In the genomic region with DNA sequence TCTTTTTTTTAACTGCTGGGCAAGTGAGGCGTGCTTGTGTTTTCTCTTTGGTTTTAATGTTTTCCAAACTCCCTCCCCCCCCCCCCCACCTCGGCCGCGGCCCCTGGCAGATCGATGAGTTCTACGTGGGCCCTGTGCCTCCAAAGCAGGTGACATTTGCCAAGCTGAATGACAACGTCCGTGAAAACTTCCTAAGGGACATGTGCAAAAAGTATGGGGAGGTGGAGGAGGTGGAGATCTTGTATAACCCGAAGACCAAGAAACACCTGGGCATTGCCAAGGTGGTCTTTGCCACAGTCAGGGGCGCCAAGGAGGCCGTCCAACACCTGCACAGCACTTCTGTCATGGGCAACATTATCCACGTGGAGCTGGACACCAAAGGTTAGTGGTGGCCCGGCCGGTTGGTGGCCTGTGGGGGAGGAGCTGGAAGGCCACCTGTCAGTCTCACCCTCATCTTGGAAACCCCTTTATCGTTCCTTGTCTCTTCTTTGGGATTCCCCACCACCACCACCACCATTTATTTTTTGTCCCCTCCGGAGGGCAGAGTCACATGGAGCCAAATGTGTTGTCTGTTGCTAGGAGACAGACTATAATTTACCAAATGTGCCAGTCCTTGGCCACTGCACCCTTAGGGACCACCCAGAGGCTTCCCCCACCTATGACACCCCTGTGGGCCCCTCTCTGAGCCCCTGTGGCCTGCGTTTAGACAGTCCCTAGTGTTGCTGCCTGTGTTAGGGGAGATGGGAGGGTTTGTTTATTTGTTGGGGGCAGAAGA, we compare ENCODE assay signal across 9 mouse cellular contexts. TPM values are rescaled to one million over a fixed set of nuclear protein-coding genes. Genes with fewer than 3 reads are reported as not detected.
A peak's percentile ranks its signal among the peaks of the same experiment; 100 is the strongest.
DNase-seq lines count a peak whose midpoint lies in the region; ATAC-seq and TF ChIP-seq lines count a peak whose summit lies in the region.
"Had no signal": no experiment of that assay in that cellular context is flagged by ENCODE, and none has a peak within 500 bp of the region (broad histone marks: within the 10 kb centered on the region; RNA-seq: fewer than 3 reads in every experiment).

No protein-coding gene starts in this region.

- H3K4me3 ChIP-seq in liver, adult 2 months (ENCODE audit: insufficient read depth, low read depth, low read length): peak overlapping the region; percentile 47
- peak overlapping the region; percentile 94 for H3K4me3 ChIP-seq in embryonic facial prominence, embryonic 13.5 days
- peak overlapping the region; percentile 94 for H3K4me3 ChIP-seq in hindbrain, embryonic 15.5 days
- H3K4me3 ChIP-seq in midbrain, postnatal 0 days (ENCODE audit: low read depth, low read length): peak overlapping the region; percentile 91

- TF ChIP-seq POLR2A in liver, adult 2 months (IDR thresholded peaks at IDR 0.05; ENCODE audit: extremely low read depth, insufficient read depth, low read length): no peak

- peak overlapping the region; percentile 99 for H3K4me2 ChIP-seq in embryonic facial prominence, embryonic 13.5 days
- peak overlapping the region; percentile 99 for H3K4me2 ChIP-seq in hindbrain, embryonic 15.5 days
- peak overlapping the region; percentile 99 for H3K4me2 ChIP-seq in midbrain, postnatal 0 days (ENCODE audit: low read depth, low read length, poor library complexity, severe bottlenecking)

- no peaks in the 10 kb centered on the region for H3K9me3 ChIP-seq in embryonic facial prominence, embryonic 13.5 days
- no peaks in the 10 kb centered on the region for H3K9me3 ChIP-seq in hindbrain, embryonic 15.5 days
- H3K9me3 ChIP-seq in midbrain, postnatal 0 days (ENCODE audit: low read length): no peaks in the 10 kb centered on the region

- peak overlapping the region; percentile 45 for H3K27ac ChIP-seq in liver, adult 2 months (replicated peaks; ENCODE audit: insufficient read depth, low read depth, low read length)
- H3K27ac ChIP-seq in embryonic facial prominence, embryonic 13.5 days: peak overlapping the region; percentile 100; the same call in 1 of the 2 replicates
- H3K27ac ChIP-seq in hindbrain, embryonic 15.5 days (replicated peaks): peak overlapping the region; percentile 100; the same call in 1 of the 2 replicates
- peak overlapping the region; percentile 99; the same call in 1 of the 2 replicates for H3K27ac ChIP-seq in midbrain, postnatal 0 days (ENCODE audit: low read depth, low read length)

- 5% methylated on average over 17 of the region's 17 CpGs for WGBS in liver, adult 2 months
- 3% methylated on average over 17 of the region's 17 CpGs for WGBS in embryonic facial prominence, embryonic 13.5 days
- 3% methylated on average over 17 of the region's 17 CpGs for WGBS in hindbrain, embryonic 15.5 days
- WGBS in midbrain, postnatal 0 days: 3% methylated on average over 17 of the region's 17 CpGs

- peaks cover 9% of the 10 kb centered on the region; the same call in 1 of the 2 replicates for H3K36me3 ChIP-seq in liver, adult 2 months (ENCODE audit: control insufficient read depth, insufficient read depth, low read length)
- H3K36me3 ChIP-seq in embryonic facial prominence, embryonic 13.5 days: peaks cover 38% of the 10 kb centered on the region
- H3K36me3 ChIP-seq in hindbrain, embryonic 15.5 days: peaks cover 19% of the 10 kb centered on the region
- peaks cover 33% of the 10 kb centered on the region for H3K36me3 ChIP-seq in midbrain, postnatal 0 days (ENCODE audit: insufficient read depth, low read length)

- no peak for ATAC-seq in embryonic facial prominence, embryonic 13.5 days (ENCODE audit: insufficient number of reproducible peaks, insufficient read depth, low FRiP score, low TSS enrichment, low read depth)
- ATAC-seq in hindbrain, embryonic 15.5 days (ENCODE audit: low FRiP score, low read depth): no peak
- ATAC-seq in midbrain, postnatal 0 days (ENCODE audit: low FRiP score): no peak

- peak overlapping the region; percentile 57 for H3K9ac ChIP-seq in liver, adult 2 months (ENCODE audit: low read depth, low read length)
- H3K9ac ChIP-seq in embryonic facial prominence, embryonic 13.5 days: peak overlapping the region; percentile 100
- peak overlapping the region; percentile 100 for H3K9ac ChIP-seq in hindbrain, embryonic 15.5 days
- H3K9ac ChIP-seq in midbrain, postnatal 0 days (replicated peaks; ENCODE audit: low read length, poor library complexity, severe bottlenecking): peak overlapping the region; percentile 97

- no peaks in the 10 kb centered on the region for H3K27me3 ChIP-seq in liver, adult 2 months (ENCODE audit: control insufficient read depth, insufficient read depth, low read length)
- no peaks in the 10 kb centered on the region for H3K27me3 ChIP-seq in embryonic facial prominence, embryonic 13.5 days
- H3K27me3 ChIP-seq in hindbrain, embryonic 15.5 days: no peaks in the 10 kb centered on the region
- H3K27me3 ChIP-seq in midbrain, postnatal 0 days (ENCODE audit: insufficient read depth, low read length): no peaks in the 10 kb centered on the region

- H3K79me2 ChIP-seq in liver, adult 2 months (ENCODE audit: control insufficient read depth, insufficient read depth, low read length): peaks cover 19% of the 10 kb centered on the region; the same call in 1 of the 2 replicates

- intact Hi-C loops in left cerebral cortex, postnatal 25 days (cut with DNase I): no loop called here

- TF ChIP-seq CTCF in liver, adult 2 months (IDR thresholded peaks at IDR 0.05; ENCODE audit: low read depth, low read length): no peak
- no peak for TF ChIP-seq CTCF in midbrain, postnatal 0 days (IDR thresholded peaks at IDR 0.05)

- H3K4me1 ChIP-seq in liver, adult 2 months (ENCODE audit: control insufficient read depth, insufficient read depth, low read length): peaks cover 13% of the 10 kb centered on the region
- peaks cover 44% of the 10 kb centered on the region for H3K4me1 ChIP-seq in embryonic facial prominence, embryonic 13.5 days
- H3K4me1 ChIP-seq in hindbrain, embryonic 15.5 days (replicated peaks): peaks cover 49% of the 10 kb centered on the region
- H3K4me1 ChIP-seq in midbrain, postnatal 0 days (ENCODE audit: insufficient read depth, low read length): peaks cover 14% of the 10 kb centered on the region

- DNase-seq in liver, adult 2 months (ENCODE audit: extremely low read depth, low read depth, low spot score): peak; percentile 75
- no peak for DNase-seq in liver
- no peak for DNase-seq in midbrain, postnatal 0 days (ENCODE audit: low spot score)
- no peak for DNase-seq in frontal cortex, adult 2 months (ENCODE audit: extremely low spot score in 1 of 2, low spot score in 1 of 2)
- no peak for DNase-seq in thymus, adult 18-20 months
- DNase-seq in left cerebral cortex, postnatal 25 days (ENCODE audit: low spot score in 2 of 2): no peak

RNA-seq across cellular contexts. Expression of a gene that starts 2.2 kb away (rescaled TPM):
- 1.8 and 3.8 TPM in 2 replicates for total RNA-seq in liver, adult 2 months (2014; rRNA removed)
- 6.0 and 7.2 TPM in 2 replicates for polyA plus RNA-seq in liver, adult 2 months (2012; rRNA removed)
- polyA plus RNA-seq in embryonic facial prominence, embryonic 13.5 days (2015; fragmentation: Nextera tagmentation; extraction: Ambion mirVana): 12.3 and 13.0 TPM in 2 replicates
- polyA plus RNA-seq in hindbrain, embryonic 15.5 days (2015; fragmentation: Nextera tagmentation; extraction: Ambion mirVana): 10.9 and 11.7 TPM in 2 replicates
- total RNA-seq in midbrain, postnatal 0 days (2014; rRNA removed): 5.3 and 5.9 TPM in 2 replicates
- 7.2 and 8.8 TPM in 2 replicates for polyA plus RNA-seq in midbrain, postnatal 0 days (2015; fragmentation: Nextera tagmentation; extraction: Ambion mirVana)
- polyA plus RNA-seq in frontal cortex, adult 2 months (2012; rRNA removed): 12.7 and 13.1 TPM in 2 replicates
- 10 to 100 TPM; 27.0 to 32.1 TPM for total RNA-seq in left cerebral cortex, postnatal 25 days (2021)

RNA-seq across cellular contexts. Expression of a gene that starts 11.7 kb away (rescaled TPM):
- 0.09 and 0.87 TPM in 2 replicates for total RNA-seq in liver, adult 2 months (2014; rRNA removed)
- polyA plus RNA-seq in liver, adult 2 months (2012; rRNA removed): 0.61 and 0.86 TPM in 2 replicates
- 5.6 and 6.6 TPM in 2 replicates for polyA plus RNA-seq in embryonic facial prominence, embryonic 13.5 days (2015; fragmentation: Nextera tagmentation; extraction: Ambion mirVana)
- 16.7 and 19.3 TPM in 2 replicates for polyA plus RNA-seq in hindbrain, embryonic 15.5 days (2015; fragmentation: Nextera tagmentation; extraction: Ambion mirVana)
- 37.2 and 47.8 TPM in 2 replicates for total RNA-seq in midbrain, postnatal 0 days (2014; rRNA removed)
- 41.7 and 45.3 TPM in 2 replicates for polyA plus RNA-seq in midbrain, postnatal 0 days (2015; fragmentation: Nextera tagmentation; extraction: Ambion mirVana)
- 37.7 and 43.4 TPM in 2 replicates for polyA plus RNA-seq in frontal cortex, adult 2 months (2012; rRNA removed)
- 10 to 100 TPM; 48.6 to 55.2 TPM for total RNA-seq in left cerebral cortex, postnatal 25 days (2021)

RNA-seq across cellular contexts. Expression of a gene that starts 25.1 kb away (rescaled TPM):
- total RNA-seq in liver, adult 2 months (2014; rRNA removed): 29.8 and 39.8 TPM in 2 replicates
- polyA plus RNA-seq in liver, adult 2 months (2012; rRNA removed): 26.4 and 28.5 TPM in 2 replicates
- 95.3 and 107 TPM in 2 replicates for polyA plus RNA-seq in embryonic facial prominence, embryonic 13.5 days (2015; fragmentation: Nextera tagmentation; extraction: Ambion mirVana)
- 75.3 and 75.7 TPM in 2 replicates for polyA plus RNA-seq in hindbrain, embryonic 15.5 days (2015; fragmentation: Nextera tagmentation; extraction: Ambion mirVana)
- 26.1 and 26.5 TPM in 2 replicates for total RNA-seq in midbrain, postnatal 0 days (2014; rRNA removed)
- 76.3 and 81.8 TPM in 2 replicates for polyA plus RNA-seq in midbrain, postnatal 0 days (2015; fragmentation: Nextera tagmentation; extraction: Ambion mirVana)
- polyA plus RNA-seq in frontal cortex, adult 2 months (2012; rRNA removed): 26.3 and 30.2 TPM in 2 replicates
- 10 to 100 TPM; 26.2 to 27.7 TPM for total RNA-seq in left cerebral cortex, postnatal 25 days (2021)

RNA-seq across cellular contexts. Expression of a gene that starts 38.4 kb away (rescaled TPM):
- total RNA-seq in liver, adult 2 months (2014; rRNA removed): 3,614 and 3,656 TPM in 2 replicates
- polyA plus RNA-seq in liver, adult 2 months (2012; rRNA removed): 3,813 and 5,374 TPM in 2 replicates
- 0.65 TPM in 1 of 2 replicates, not detected in the other for polyA plus RNA-seq in embryonic facial prominence, embryonic 13.5 days (2015; fragmentation: Nextera tagmentation; extraction: Ambion mirVana)
- not detected in 2 replicates for polyA plus RNA-seq in hindbrain, embryonic 15.5 days (2015; fragmentation: Nextera tagmentation; extraction: Ambion mirVana)
- not detected in 2 replicates for total RNA-seq in midbrain, postnatal 0 days (2014; rRNA removed)
- not detected in 2 replicates for polyA plus RNA-seq in midbrain, postnatal 0 days (2015; fragmentation: Nextera tagmentation; extraction: Ambion mirVana)
- polyA plus RNA-seq in frontal cortex, adult 2 months (2012; rRNA removed): not detected in 2 replicates
- total RNA-seq in left cerebral cortex, postnatal 25 days (2021): not detected
- total RNA-seq: common myeloid progenitor, adult 5-6 weeks had no signal

Comparison
In these comparisons a context has a peak if more than half of its experiments do, and no peak if none do; other contexts are left out.
1. H3K27ac ChIP-seq: peak in every context shown above with its lines; median percentile 100 in embryonic facial prominence, embryonic 13.5 days; 100 in hindbrain, embryonic 15.5 days; 99 in midbrain, postnatal 0 days; 45 in liver, adult 2 months.